ENCODE assay signal across 12 mouse cellular contexts in the genomic region with DNA sequence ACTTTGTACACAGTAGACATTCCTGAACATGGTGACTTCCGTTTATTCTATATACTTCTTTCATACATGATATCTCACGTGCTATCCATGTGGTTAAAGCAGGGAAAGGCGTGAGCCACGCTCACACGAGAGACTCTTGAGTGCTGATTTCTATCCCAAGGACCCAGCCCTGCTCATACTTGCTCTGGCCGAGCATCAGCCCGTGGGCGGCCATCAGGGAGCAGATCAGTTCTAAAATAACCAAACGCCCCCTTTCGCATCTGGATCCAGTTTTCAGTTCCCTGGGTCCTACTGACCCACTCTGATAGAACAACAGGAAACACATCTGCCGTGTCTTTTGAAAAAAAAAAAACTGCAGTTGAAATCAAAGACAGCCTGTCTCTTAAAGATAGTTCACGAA. TPM values are rescaled to one million over a fixed set of nuclear protein-coding genes. Genes with fewer than 3 reads are reported as not detected.
DNase-seq lines count a peak whose midpoint lies in the region; ATAC-seq and TF ChIP-seq lines count a peak whose summit lies in the region.
"Had no signal": no experiment of that assay in that cellular context is flagged by ENCODE, and none has a peak within 500 bp of the region (broad histone marks: within the 10 kb centered on the region; RNA-seq: fewer than 3 reads in every experiment).

No protein-coding gene starts in this region.

- no peaks in the 10 kb centered on the region for H3K27me3 ChIP-seq in embryonic facial prominence, embryonic 14.5 days (replicated peaks; ENCODE audit: control insufficient read depth, insufficient read depth, low read length)
- H3K27me3 ChIP-seq in heart, postnatal 0 days (ENCODE audit: control insufficient read depth, insufficient read depth, low read length): peaks cover 15% of the 10 kb centered on the region; the same call in 1 of the 2 replicates

- H3K4me1 ChIP-seq in embryonic facial prominence, embryonic 14.5 days (ENCODE audit: control insufficient read depth, insufficient read depth, low read length): peaks cover 12% of the 10 kb centered on the region; the same call in 1 of the 2 replicates
- no peaks in the 10 kb centered on the region; the same call in 1 of the 2 replicates for H3K4me1 ChIP-seq in heart, postnatal 0 days (ENCODE audit: control insufficient read depth, insufficient read depth)

- 50% methylated on average over 12 of the region's 12 CpGs for WGBS in embryonic facial prominence, embryonic 14.5 days
- WGBS in heart, postnatal 0 days: 40% methylated on average over 12 of the region's 12 CpGs

- TF ChIP-seq CTCF in heart, postnatal 0 days (IDR thresholded peaks at IDR 0.05; ENCODE audit: low read depth): no peak

- ATAC-seq in embryonic facial prominence, embryonic 14.5 days (ENCODE audit: low read depth): no peak
- ATAC-seq in heart, postnatal 0 days (ENCODE audit: insufficient read depth, low read depth): no peak
- ATAC-seq: activated CD4-positive, CD25-positive, alpha-beta regulatory T cell, adult 4 months; forebrain, embryonic 14.5 days had no signal

- H3K27ac ChIP-seq in embryonic facial prominence, embryonic 14.5 days (replicated peaks; ENCODE audit: low read depth, low read length): no peak overlapping the region; the same call in 1 of the 2 replicates
- H3K27ac ChIP-seq in heart, postnatal 0 days (ENCODE audit: low read depth): peak overlapping the region; percentile 96
- H3K27ac ChIP-seq: liver, embryonic 14.5 days had no signal

- TF ChIP-seq EP300 in heart, postnatal 0 days (IDR thresholded peaks at IDR 0.05; ENCODE audit: low read depth): no peak

- peak overlapping the region; percentile 61 for H3K4me3 ChIP-seq in embryonic facial prominence, embryonic 14.5 days (ENCODE audit: low read depth, low read length)
- peak overlapping the region; percentile 73 for H3K4me3 ChIP-seq in heart, postnatal 0 days (ENCODE audit: low read depth, low read length)

- H3K9ac ChIP-seq in embryonic facial prominence, embryonic 14.5 days (ENCODE audit: low read depth, low read length): no peak overlapping the region
- H3K9ac ChIP-seq in heart, postnatal 0 days (replicated peaks; ENCODE audit: low read depth, low read length): no peak overlapping the region
- H3K9ac ChIP-seq: liver, embryonic 14.5 days had no signal

- no peaks in the 10 kb centered on the region for H3K36me3 ChIP-seq in embryonic facial prominence, embryonic 14.5 days (ENCODE audit: control insufficient read depth, insufficient read depth, low read length)
- H3K36me3 ChIP-seq in heart, postnatal 0 days (replicated peaks; ENCODE audit: control insufficient read depth, insufficient read depth, low read length): no peaks in the 10 kb centered on the region

- H3K4me2 ChIP-seq in embryonic facial prominence, embryonic 14.5 days (ENCODE audit: low read depth, low read length): peak overlapping the region; percentile 80
- peak overlapping the region; percentile 91 for H3K4me2 ChIP-seq in heart, postnatal 0 days (ENCODE audit: low read depth, low read length)

- DNase-seq in embryo, embryonic 11 days: peak; percentile 11
- no peak for DNase-seq in embryo, embryonic 10 days (ENCODE audit: low spot score)
- peak; percentile 51 for DNase-seq in embryonic facial prominence, embryonic 14.5 days (ENCODE audit: low spot score)
- DNase-seq in heart, postnatal 0 days (ENCODE audit: low spot score): no peak
- DNase-seq in lung, postnatal 10 days: peak; percentile 35
- DNase-seq in spleen, postnatal 14 days (ENCODE audit: low spot score in 2 of 2): no peak
- no peak for DNase-seq in layer of hippocampus, postnatal 36 days
- DNase-seq in layer of hippocampus, adult 9-11 months: no peak
- DNase-seq: right cerebral cortex, postnatal 4 days had no signal

- no peaks in the 10 kb centered on the region for H3K9me3 ChIP-seq in embryonic facial prominence, embryonic 14.5 days (ENCODE audit: control insufficient read depth, low read length)
- no peaks in the 10 kb centered on the region for H3K9me3 ChIP-seq in heart, postnatal 0 days (replicated peaks; ENCODE audit: control insufficient read depth, low read length)

RNA-seq across cellular contexts. Expression of gene Rhoj, which starts 2.6 kb away (rescaled TPM):
- polyA plus RNA-seq in embryonic facial prominence, embryonic 14.5 days (2014; fragmentation: Nextera tagmentation; extraction: Ambion mirVana): 85.4 and 97.5 TPM in 2 replicates
- 107 and 146 TPM in 2 replicates for total RNA-seq in heart, postnatal 0 days (2014; rRNA removed; ENCODE audit: low replicate concordance)
- 42.9 TPM in 2 replicates for polyA plus RNA-seq in heart, postnatal 0 days (2015; fragmentation: Nextera tagmentation; extraction: Ambion mirVana)
- 1 to 10 TPM; 3.3 to 4.0 TPM for total RNA-seq in layer of hippocampus, postnatal 36 days (2021)
- polyA plus RNA-seq: activated CD4-positive, CD25-positive, alpha-beta regulatory T cell, adult 4 months had no signal

Comparison
In these comparisons a context has a peak if more than half of its experiments do, and no peak if none do; other contexts are left out.
1. DNase-seq: peak in embryo, embryonic 11 days (single experiment), embryonic facial prominence, embryonic 14.5 days (single experiment) and lung, postnatal 10 days (single experiment); none in embryo, embryonic 10 days (single experiment), heart, postnatal 0 days (single experiment), spleen, postnatal 14 days (0 of 2), layer of hippocampus, postnatal 36 days (0 of 2) and layer of hippocampus, adult 9-11 months (single experiment).
2. RNA of gene Rhoj, which starts 2.6 kb away (total RNA-seq): 107 to 146 TPM in heart, postnatal 0 days; 3.3 to 4.0 TPM in layer of hippocampus, postnatal 36 days; every median in the first group is over 10 times any median in the second.